Mouse (Mus musculus) lung, embryonic 15.5 days (tissue): ENCODE results near the gene Ly6g5b. TPM values are rescaled to one million over a fixed set of nuclear protein-coding genes. Genes with fewer than 3 reads are reported as not detected.
"Not testable (repeated sequence)": the region's sequence is repeated elsewhere in the genome, so short reads cannot be mapped to it uniquely, and the experiment has no call there.

Experiments used
- ATAC-seq: fragments of 200-750 bp; cut with Nextera tagmentation; 2 replicates; pipeline ENCODE4 v1.8.0; 2017; ENCODE audit warnings: moderate number of reproducible peaks, borderline replicate concordance; ENCODE audit not compliant: low FRiP score, low TSS enrichment; ENCODE audit errors: extremely low read depth
- H3K27ac ChIP-seq: fragments of 300-500 bp; sonication (generic); 2 replicates; pipeline ENCODE4 v1.5.1; 2015; ENCODE audit warnings: moderate library complexity, mild to moderate bottlenecking, inconsistent platforms
- H3K27me3 ChIP-seq: fragments of 300-500 bp; sonication (generic); 2 replicates; pipeline ENCODE4 v1.6.1; 2015; ENCODE audit warnings: inconsistent platforms
- H3K36me3 ChIP-seq: fragments of 300-500 bp; sonication (generic); 2 replicates; pipeline ENCODE4 v1.6.1; 2015; ENCODE audit warnings: inconsistent platforms
- H3K4me1 ChIP-seq: fragments of 300-500 bp; sonication (generic); 2 replicates; pipeline ENCODE4 v1.6.1; 2015; ENCODE audit warnings: inconsistent platforms
- H3K4me2 ChIP-seq: fragments of 300-500 bp; sonication (generic); 2 replicates; pipeline ENCODE4 v1.6.1; 2015; ENCODE audit warnings: inconsistent platforms, mild to moderate bottlenecking, moderate library complexity
- H3K4me3 ChIP-seq: fragments of 300-500 bp; sonication (generic); 2 replicates; pipeline ENCODE4 v1.5.1; 2015; ENCODE audit warnings: mild to moderate bottlenecking, inconsistent platforms
- H3K9ac ChIP-seq: fragments of 300-500 bp; sonication (generic); 2 replicates; pipeline ENCODE4 v1.6.1; 2015; ENCODE audit warnings: inconsistent platforms
- H3K9me3 ChIP-seq: fragments of 300-500 bp; sonication (generic); 2 replicates; pipeline ENCODE4 v1.6.1; 2016; ENCODE audit warnings: inconsistent platforms
- WGBS: fragments of 180-500 bp; shearing (Covaris S2); methylation state at CpG from one replicate; pipeline ENCODE4 v1.1.7; 2015; 5-methylcytosine and 5-hydroxymethylcytosine counted together
- polyA plus RNA-seq: library from polyadenylated mRNA; unstranded; fragments of >200 nt; fragmentation: Nextera tagmentation; extraction: Ambion mirVana; gene quantifications from 2 replicates; pipeline ENCODE4 v1.2.1, GENCODE M21; 2015

Gene Ly6g5b
- polyA plus RNA-seq, 1 experiment from 2014 or later: 0.95 TPM

GRCm38 (mm10) chr17:35134801-35135590, 19.8 kb upstream of the Ly6g5b start, which contains the start of gene Bag6:
Gene Bag6, plus strand, starts transcription at chr17:35135178.
- H3K27ac ChIP-seq: peak within 1 kb of the TSS; percentile 94
- ATAC-seq: peak; percentile 94
- peaks cover 19% of the 10 kb centered on the region for H3K4me1 ChIP-seq
- no peaks in the 10 kb centered on the region for H3K9me3 ChIP-seq
- peaks cover 21% of the 10 kb centered on the region for H3K36me3 ChIP-seq
- under 1% methylated on average over 66 of the region's 66 CpGs for WGBS
- peak within 1 kb of the TSS; percentile 78 for H3K9ac ChIP-seq
- no peaks in the 10 kb centered on the region for H3K27me3 ChIP-seq
- peak within 1 kb of the TSS; percentile 79 for H3K4me2 ChIP-seq
- H3K4me3 ChIP-seq: peak within 1 kb of the TSS; percentile 82

GRCm38 (mm10) chr17:35133517-35133916, 18.3 kb upstream of the Ly6g5b start:
- peaks cover 19% of the 10 kb centered on the region for H3K4me1 ChIP-seq
- no peak overlapping the region for H3K4me3 ChIP-seq
- ATAC-seq: no peak
- no peak overlapping the region for H3K4me2 ChIP-seq
- no peaks in the 10 kb centered on the region for H3K9me3 ChIP-seq
- no peaks in the 10 kb centered on the region for H3K27me3 ChIP-seq
- WGBS: 95% methylated on average over 7 of the region's 7 CpGs
- H3K36me3 ChIP-seq: peaks cover 6% of the 10 kb centered on the region
- H3K27ac ChIP-seq: no peak overlapping the region
- H3K9ac ChIP-seq: no peak overlapping the region

DNA sequence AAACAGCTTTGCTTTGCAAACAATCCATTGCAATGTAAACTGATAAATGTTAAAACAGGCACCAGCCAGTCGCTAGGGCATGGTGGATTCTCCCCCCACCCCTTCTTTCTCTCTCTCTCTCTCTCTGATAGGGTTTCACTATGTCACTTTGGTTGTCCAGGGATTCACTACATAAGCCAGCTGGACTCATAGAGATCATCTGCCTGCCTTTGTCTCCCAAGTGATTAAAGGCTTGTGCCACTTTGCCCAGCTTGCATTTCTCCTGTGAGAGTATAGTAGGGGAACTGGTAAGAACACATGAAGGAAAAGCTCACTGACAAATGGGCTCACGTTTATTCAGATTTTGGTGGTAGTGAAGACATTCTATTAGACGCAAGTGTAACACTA, 16.9 kb upstream of the Ly6g5b start:
- Histone ChIP-seq H3K4me1 (peaks cover 23% of the 10 kb centered on the region), H3K4me3 (no peak overlapping the region), H3K4me2 (no peak overlapping the region), H3K9ac (no peak overlapping the region), H3K9me3 (no peaks in the 10 kb centered on the region), H3K27me3 (no peaks in the 10 kb centered on the region), H3K36me3 (no peaks in the 10 kb centered on the region; the same call in 1 of the 2 replicates), H3K27ac (no peak overlapping the region)
- 60% methylated on average over 3 of the region's 3 CpGs for WGBS
- no peak for ATAC-seq

DNA sequence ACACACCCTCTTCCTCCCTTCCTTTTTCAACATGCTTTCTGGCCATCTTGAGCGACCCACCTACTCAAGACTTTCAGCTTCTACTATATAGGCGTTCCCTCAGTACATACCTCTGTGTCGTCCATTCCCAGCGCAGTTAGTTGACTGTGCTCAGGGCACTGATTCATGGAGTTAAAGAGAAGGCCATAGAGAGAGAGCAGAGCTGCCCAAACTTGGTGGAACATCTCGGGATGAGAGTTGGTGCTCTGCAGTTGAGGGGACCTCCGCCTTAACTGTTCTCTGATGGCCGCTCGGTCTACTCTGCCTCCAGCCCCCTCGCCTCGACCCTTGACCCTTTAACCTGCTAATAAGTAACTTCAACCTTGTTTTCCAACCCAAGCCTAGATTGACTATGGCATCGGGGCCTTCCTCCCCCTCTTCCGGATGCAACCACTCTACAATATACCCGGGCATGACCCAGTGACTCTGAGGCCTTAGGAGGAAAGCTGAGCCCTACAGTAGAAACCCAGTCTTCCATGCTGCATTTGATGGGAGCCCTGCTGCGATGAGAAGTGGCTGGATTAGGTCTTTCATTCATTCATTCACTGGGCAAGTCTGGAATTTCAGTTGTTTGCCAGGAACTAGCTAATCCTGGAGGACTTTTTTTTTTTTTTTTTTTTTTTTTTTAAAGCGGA, 16.4 kb upstream of the Ly6g5b start, which contains the start of gene Apom:
Gene Apom (minus strand): TSS at position 551 of the 674 bp plus-strand sequence.
- Histone ChIP-seq H3K27ac (no peak within 1 kb of the TSS), H3K36me3 (no peaks in the 10 kb centered on the region; the same call in 1 of the 2 replicates), H3K4me1 (peaks cover 23% of the 10 kb centered on the region), H3K4me2 (no peak within 1 kb of the TSS), H3K4me3 (no peak within 1 kb of the TSS), H3K9ac (no peak within 1 kb of the TSS), H3K9me3 (no peaks in the 10 kb centered on the region), H3K27me3 (no peaks in the 10 kb centered on the region)
- ATAC-seq: no peak
- 72% methylated on average over 15 of the region's 15 CpGs for WGBS

DNA sequence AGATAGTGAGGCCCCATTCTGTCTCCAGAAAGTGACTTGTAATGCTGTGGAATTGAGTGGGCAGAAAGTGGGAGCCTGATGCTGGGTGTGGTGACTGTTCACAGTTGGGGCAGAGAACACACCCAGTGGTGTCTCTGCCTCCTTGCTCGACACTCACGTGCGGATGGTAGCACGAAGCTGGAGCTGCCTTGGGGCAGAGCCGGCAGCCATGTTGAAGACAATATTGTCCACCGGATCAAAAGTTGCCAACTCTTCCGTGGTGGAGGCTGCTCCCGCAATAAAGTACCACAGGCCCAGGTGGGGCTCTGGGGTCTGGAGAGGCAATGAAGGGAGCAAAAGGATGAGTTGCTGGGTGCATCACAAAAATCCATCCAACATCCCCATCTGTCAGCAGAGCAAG, 15.8 kb upstream of the Ly6g5b start:
- no peak for ATAC-seq
- WGBS: 91% methylated on average over 8 of the region's 8 CpGs
- H3K4me3 ChIP-seq: no peak overlapping the region
- H3K27ac ChIP-seq: no peak overlapping the region
- no peak overlapping the region for H3K4me2 ChIP-seq
- H3K4me1 ChIP-seq: peaks cover 19% of the 10 kb centered on the region
- H3K9ac ChIP-seq: no peak overlapping the region
- no peaks in the 10 kb centered on the region; the same call in 1 of the 2 replicates for H3K36me3 ChIP-seq
- no peaks in the 10 kb centered on the region for H3K27me3 ChIP-seq
- no peaks in the 10 kb centered on the region for H3K9me3 ChIP-seq

- Histone ChIP-seq H3K9ac (no peak overlapping the region), H3K4me2 (no peak overlapping the region), H3K27me3 (no peaks in the 10 kb centered on the region), H3K4me1 (peaks cover 32% of the 10 kb centered on the region), H3K27ac (no peak overlapping the region), H3K4me3 (no peak overlapping the region), H3K9me3 (no peaks in the 10 kb centered on the region), H3K36me3 (peaks cover 4% of the 10 kb centered on the region; the same call in 1 of the 2 replicates)
- no peak for ATAC-seq
- WGBS: 53% methylated on average over 11 of the region's 11 CpGs
Observed at GRCm38 (mm10) chr17:35128996-35129395, 13.8 kb upstream of the Ly6g5b start.

- Histone ChIP-seq H3K4me3 (peak overlapping the region; percentile 67), H3K27ac (0 out of 2 replicates have a peak overlapping the region, but pooled peaks have one; percentile 89), H3K36me3 (peaks cover 10% of the 10 kb centered on the region; the same call in 1 of the 2 replicates), H3K9me3 (no peaks in the 10 kb centered on the region), H3K9ac (peak overlapping the region; percentile 72; the same call in 1 of the 2 replicates), H3K27me3 (no peaks in the 10 kb centered on the region), H3K4me1 (peaks cover 34% of the 10 kb centered on the region), H3K4me2 (peak overlapping the region; percentile 69)
- no peak for ATAC-seq
- WGBS: 54% methylated on average over 13 of the region's 13 CpGs
Observed at GRCm38 (mm10) chr17:35127017-35127416, 11.8 kb upstream of the Ly6g5b start.

- 0% methylated on average over 36 of the region's 36 CpGs for WGBS
- Histone ChIP-seq H3K27me3 (no peaks in the 10 kb centered on the region), H3K9ac (peak within 1 kb of the TSS; percentile 72), H3K4me2 (peak within 1 kb of the TSS; percentile 69), H3K4me3 (peak within 1 kb of the TSS; percentile 67), H3K36me3 (peaks cover 10% of the 10 kb centered on the region; the same call in 1 of the 2 replicates), H3K4me1 (peaks cover 37% of the 10 kb centered on the region), H3K27ac (peak within 1 kb of the TSS; percentile 89), H3K9me3 (no peaks in the 10 kb centered on the region)
- peak; percentile 50 for ATAC-seq
Observed at GRCm38 (mm10) chr17:35126206-35126611, 11.0 kb upstream of the Ly6g5b start, which contains the start of gene D17H6S53E. Gene D17H6S53E, plus strand, starts transcription at chr17:35126373.

GRCm38 (mm10) chr17:35125578-35125977, 10.3 kb upstream of the Ly6g5b start:
- Histone ChIP-seq H3K36me3 (peaks cover 10% of the 10 kb centered on the region; the same call in 1 of the 2 replicates), H3K27ac (peak overlapping the region; percentile 89), H3K27me3 (no peaks in the 10 kb centered on the region), H3K9ac (peak overlapping the region; percentile 72), H3K4me1 (peaks cover 37% of the 10 kb centered on the region), H3K4me3 (peak overlapping the region; percentile 67), H3K4me2 (peak overlapping the region; percentile 69), H3K9me3 (no peaks in the 10 kb centered on the region)
- ATAC-seq: no peak
- 14% methylated on average over 6 of the region's 6 CpGs for WGBS

- peak overlapping the region; percentile 89; the same call in 1 of the 2 replicates for H3K27ac ChIP-seq
- H3K9ac ChIP-seq: no peak overlapping the region
- H3K27me3 ChIP-seq: no peaks in the 10 kb centered on the region
- H3K4me2 ChIP-seq: no peak overlapping the region; the same call in 1 of the 2 replicates
- H3K4me1 ChIP-seq: peaks cover 42% of the 10 kb centered on the region
- H3K9me3 ChIP-seq: no peaks in the 10 kb centered on the region
- H3K4me3 ChIP-seq: peak overlapping the region; percentile 67; the same call in 1 of the 2 replicates
- H3K36me3 ChIP-seq: peaks cover 10% of the 10 kb centered on the region; the same call in 1 of the 2 replicates
- ATAC-seq: no peak
- 81% methylated on average over 1 of the region's 1 CpGs for WGBS
Observed at GRCm38 (mm10) chr17:35125081-35125480, 9.9 kb upstream of the Ly6g5b start.

DNA sequence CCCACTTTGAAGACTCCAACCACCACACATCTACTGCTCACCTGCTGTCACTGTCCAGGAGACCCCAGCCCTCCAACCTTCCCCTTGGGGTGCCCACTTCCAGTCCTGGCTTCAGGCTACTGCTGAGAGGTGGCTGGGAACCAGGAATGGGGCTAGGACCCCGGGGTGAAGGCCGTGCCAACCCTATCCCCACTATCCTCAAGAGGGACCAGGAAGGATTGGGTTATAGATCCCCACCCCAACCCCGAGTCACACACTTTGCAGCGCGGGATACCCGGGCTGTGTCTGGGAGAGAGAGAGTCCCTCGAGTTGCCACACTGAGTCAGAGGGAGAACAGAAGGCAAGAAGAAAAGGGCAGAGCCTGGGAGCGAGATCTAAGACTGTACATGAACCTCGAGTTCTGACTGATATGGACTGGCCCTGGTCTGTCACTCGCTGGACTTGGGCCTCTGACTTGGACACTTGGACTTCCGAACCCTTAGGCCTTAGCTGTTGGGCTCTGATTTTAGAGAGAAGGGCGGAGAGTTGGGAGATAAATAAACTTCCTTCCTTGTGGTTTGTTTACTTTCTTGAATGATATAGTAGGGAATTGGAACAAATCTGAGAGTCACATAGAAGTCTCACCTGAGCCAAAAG, 9.2 kb upstream of the Ly6g5b start:
- not testable (repeated sequence) for H3K27ac ChIP-seq, H3K9ac ChIP-seq, H3K4me2 ChIP-seq, H3K27me3 ChIP-seq, H3K9me3 ChIP-seq, H3K4me3 ChIP-seq, ATAC-seq
- WGBS: 89% methylated on average over 12 of the region's 12 CpGs
- H3K36me3 ChIP-seq: peaks cover 15% of the 10 kb centered on the region; the same call in 1 of the 2 replicates
- peaks cover 48% of the 10 kb centered on the region for H3K4me1 ChIP-seq
